Mouse (Mus musculus) thymus, adult 2 months (tissue): ENCODE results near the gene Aoah. TPM values are rescaled to one million over a fixed set of nuclear protein-coding genes. Genes with fewer than 3 reads are reported as not detected.

Source experiments
- DNase-seq: peaks from one replicate; pipeline ENCODE4 v3.0.0; 2021
- H3K27ac ChIP-seq: fragments of 200-500 bp; 2 replicates; pipeline ENCODE4 v1.5.1; 2012; ENCODE audit warnings: low read length, control low read depth; ENCODE audit not compliant: control insufficient read depth, insufficient read depth
- H3K27me3 ChIP-seq: fragments of 200-500 bp; 2 replicates; pipeline ENCODE4 v1.6.1; 2012; ENCODE audit warnings: mild to moderate bottlenecking, low read length, moderate library complexity, mixed read lengths; ENCODE audit not compliant: control insufficient read depth, insufficient read depth
- H3K36me3 ChIP-seq: fragments of 200-500 bp; 2 replicates; pipeline ENCODE4 v1.6.1; 2012; ENCODE audit warnings: mild to moderate bottlenecking, low read length, moderate library complexity; ENCODE audit not compliant: control insufficient read depth, insufficient read depth
- H3K4me1 ChIP-seq: fragments of 200-500 bp; replicated peaks from 2 replicates; pipeline ENCODE4 v1.6.1; 2012; ENCODE audit warnings: low read length; ENCODE audit not compliant: control insufficient read depth, insufficient read depth
- H3K4me3 ChIP-seq: fragments of 200-500 bp; 2 replicates; pipeline ENCODE4 v1.5.1; 2012; ENCODE audit warnings: mild to moderate bottlenecking, low read length, control low read depth, moderate library complexity; ENCODE audit not compliant: control insufficient read depth, insufficient read depth
- CTCF ChIP-seq: fragments of 200-500 bp; IDR thresholded peaks from 2 replicates; pipeline ENCODE4 v1.5.1; 2012; ENCODE audit warnings: mild to moderate bottlenecking, control low read depth, low read length, moderate library complexity, borderline replicate concordance; ENCODE audit not compliant: control insufficient read depth, poor library complexity, insufficient read depth; ENCODE audit errors: extremely low read depth
- POLR2A ChIP-seq: fragments of 200-500 bp; IDR thresholded peaks from 2 replicates; pipeline ENCODE4 v1.6.1; 2012; ENCODE audit warnings: mild to moderate bottlenecking, low read length, control low read depth, moderate library complexity; ENCODE audit not compliant: control insufficient read depth, poor library complexity, insufficient read depth; ENCODE audit errors: extremely low read depth
- WGBS: fragments of 180-500 bp; shearing (Covaris S2); methylation state at CpG from one replicate; pipeline ENCODE4 v1.1.7; 2018; 5-methylcytosine and 5-hydroxymethylcytosine counted together
- polyA plus RNA-seq: library from polyadenylated mRNA; depleted of rRNA; stranded (reverse); fragments of >200 nt; gene quantifications from 2 replicates; pipeline ENCODE4 v1.2.3, GENCODE M21; 2012

The Aoah gene
- polyA plus RNA-seq, 1 experiment: 2.0 TPM

GRCm38 (mm10) chr13:21035011-21035410 lies 241.1 kb downstream of the Aoah start:
- Histone ChIP-seq H3K27me3 (no peaks in the 10 kb centered on the region), H3K27ac (no peak overlapping the region), H3K4me1 (no peaks in the 10 kb centered on the region), H3K36me3 (no peaks in the 10 kb centered on the region), H3K4me3 (no peak overlapping the region)
- no peak for TF ChIP-seq POLR2A
- 90% methylated on average over 3 of the region's 3 CpGs for whole genome bisulfite sequencing
- DNase-seq: no peak

DNA sequence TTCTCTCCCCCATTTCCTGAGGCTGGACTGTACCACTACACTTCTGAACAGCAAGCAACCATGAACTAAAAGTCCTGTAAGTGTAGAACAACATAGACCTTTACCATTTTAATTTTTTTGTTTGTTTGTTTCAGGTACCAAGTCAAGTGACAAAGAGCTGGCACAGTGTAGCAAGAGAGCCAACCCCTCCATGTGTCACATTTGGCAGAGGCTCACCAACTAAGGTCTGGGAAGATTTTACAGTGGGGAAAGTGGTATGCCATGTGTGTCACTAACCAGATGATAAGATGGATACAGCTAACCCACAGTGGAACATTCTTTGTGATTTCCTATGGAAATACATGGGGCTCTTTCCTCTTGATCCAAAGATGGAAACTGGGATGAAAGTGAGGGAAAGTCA lies 242.1 kb downstream of the Aoah start:
- Histone ChIP-seq H3K4me1 (no peaks in the 10 kb centered on the region), H3K36me3 (no peaks in the 10 kb centered on the region), H3K4me3 (no peak overlapping the region), H3K27me3 (no peaks in the 10 kb centered on the region), H3K27ac (no peak overlapping the region)
- no peak for DNase-seq
- no peak for TF ChIP-seq CTCF
- TF ChIP-seq POLR2A: no peak

- Histone ChIP-seq H3K4me3 (no peak overlapping the region), H3K36me3 (no peaks in the 10 kb centered on the region), H3K27ac (no peak overlapping the region), H3K4me1 (no peaks in the 10 kb centered on the region), H3K27me3 (no peaks in the 10 kb centered on the region)
- whole genome bisulfite sequencing: 97% methylated on average over 2 of the region's 2 CpGs
- no peak for DNase-seq
- TF ChIP-seq POLR2A: no peak
- no peak for TF ChIP-seq CTCF
Observed at GRCm38 (mm10) chr13:21040589-21041199, 246.8 kb downstream of the Aoah start.

- no peak for DNase-seq
- whole genome bisulfite sequencing: 44% methylated on average over 1 of the region's 1 CpGs
- Histone ChIP-seq H3K27me3 (no peaks in the 10 kb centered on the region), H3K36me3 (no peaks in the 10 kb centered on the region), H3K27ac (no peak overlapping the region), H3K4me1 (no peaks in the 10 kb centered on the region), H3K4me3 (no peak overlapping the region)
- no peak for TF ChIP-seq CTCF
- TF ChIP-seq POLR2A: no peak
Observed at GRCm38 (mm10) chr13:21050118-21050517, 256.2 kb downstream of the Aoah start.

DNA sequence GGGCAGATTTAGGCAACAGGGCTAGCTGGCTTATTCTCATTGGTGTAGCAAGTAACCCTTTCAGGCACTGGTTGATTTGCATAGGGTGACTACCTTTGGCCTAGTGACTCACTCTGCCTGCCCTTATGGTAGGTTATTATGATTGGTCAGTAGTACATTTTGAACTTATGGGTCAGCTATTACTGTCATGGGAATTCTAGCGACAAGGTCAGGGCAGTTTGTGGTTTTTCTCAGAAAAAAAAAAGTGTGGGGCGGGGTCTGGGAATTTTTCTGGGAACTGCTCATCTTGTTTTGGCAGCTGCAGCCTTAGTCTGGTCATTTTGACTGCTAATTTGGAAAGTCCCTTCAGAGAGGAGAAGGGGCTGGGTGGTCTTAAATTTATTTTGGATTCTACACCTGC lies 272.1 kb downstream of the Aoah start:
- H3K4me3 ChIP-seq: no peak overlapping the region
- WGBS: 81% methylated on average over 2 of the region's 2 CpGs

DNA sequence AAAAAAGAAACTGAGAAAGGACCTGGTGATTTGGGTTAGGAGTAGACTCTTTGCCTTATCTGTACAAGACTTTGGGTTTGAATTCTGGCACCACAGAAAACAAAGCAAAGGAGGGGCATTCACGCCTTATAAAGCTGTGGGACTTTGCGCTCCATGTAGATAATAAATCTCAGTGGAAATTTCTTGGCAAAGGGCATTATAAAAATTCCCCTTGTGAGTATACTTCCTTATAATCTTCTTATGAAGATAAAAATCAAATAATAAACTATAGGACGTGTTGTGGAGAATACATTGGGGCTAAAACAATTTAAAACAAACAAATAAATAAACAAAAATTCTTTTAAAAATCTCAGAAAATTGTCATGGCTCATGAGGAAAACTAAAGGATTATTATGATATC lies 280.9 kb downstream of the Aoah start, which contains the start of gene Olfr1370:
Gene Olfr1370, minus strand, starts transcription at position 101 of the 400 bp plus-strand sequence.
- WGBS: 85% methylated on average over 3 of the region's 3 CpGs
- Histone ChIP-seq H3K4me3 (no peak within 1 kb of the TSS), H3K36me3 (no peaks in the 10 kb centered on the region), H3K4me1 (no peaks in the 10 kb centered on the region), H3K27me3 (no peaks in the 10 kb centered on the region), H3K27ac (no peak within 1 kb of the TSS)
- no peak for DNase-seq
- TF ChIP-seq POLR2A (no peak), CTCF (no peak)

More for the DNA sequence above, 272.1 kb downstream of the Aoah start:
- H3K27ac ChIP-seq: no peak overlapping the region
- H3K36me3 ChIP-seq: no peaks in the 10 kb centered on the region
- H3K27me3 ChIP-seq: no peaks in the 10 kb centered on the region
- no peak for DNase-seq
- no peak for TF ChIP-seq CTCF
- TF ChIP-seq POLR2A: no peak
- no peaks in the 10 kb centered on the region for H3K4me1 ChIP-seq

- H3K4me3 ChIP-seq: no peak overlapping the region
- H3K36me3 ChIP-seq: no peaks in the 10 kb centered on the region
- no peaks in the 10 kb centered on the region for H3K4me1 ChIP-seq
- TF ChIP-seq CTCF (no peak), POLR2A (no peak)
- WGBS: 66% methylated on average over 2 of the region's 2 CpGs
- H3K27me3 ChIP-seq: no peaks in the 10 kb centered on the region
- no peak for DNase-seq
- H3K27ac ChIP-seq: no peak overlapping the region
Observed at GRCm38 (mm10) chr13:21082686-21083085, 288.8 kb downstream of the Aoah start.
